Mouse (Mus musculus) lung, adult 2 months (tissue): Measurements from ENCODE around the gene Zbtb37. TPM values are rescaled to one million over a fixed set of nuclear protein-coding genes. Genes with fewer than 3 reads are reported as not detected.

ENCODE experiments used
- DNase-seq: peaks from one replicate; pipeline ENCODE4 v3.0.0; 2022
- H3K4me1 ChIP-seq: fragments of 200-500 bp; 2 replicates; pipeline ENCODE4 v1.6.1; 2011; ENCODE audit warnings: low read length; ENCODE audit not compliant: control insufficient read depth, insufficient read depth
- H3K4me3 ChIP-seq: fragments of 200-500 bp; replicated peaks from 2 replicates; pipeline ENCODE3; 2011; ENCODE audit warnings: low read depth, mild to moderate bottlenecking, control low read depth, low read length; ENCODE audit errors: extremely low read depth
- CTCF ChIP-seq: fragments of 200-500 bp; IDR thresholded peaks from 2 replicates; pipeline ENCODE4 v1.5.1; 2011; ENCODE audit warnings: mild to moderate bottlenecking, low read length, control low read depth; ENCODE audit not compliant: insufficient read depth
- POLR2A ChIP-seq: fragments of 200-500 bp; IDR thresholded peaks from 2 replicates; pipeline ENCODE4 v1.6.1; 2011; ENCODE audit warnings: low read depth, mild to moderate bottlenecking, control low read depth, low read length, borderline replicate concordance; ENCODE audit errors: extremely low read depth
- whole genome bisulfite sequencing: fragments of 180-500 bp; shearing (Covaris S2); methylation state at CpG from one replicate; pipeline ENCODE4 v1.1.7; 2018; 5-methylcytosine and 5-hydroxymethylcytosine counted together
- polyA plus RNA-seq: library from polyadenylated mRNA; depleted of rRNA; stranded (reverse); fragments of >200 nt; gene quantifications from 2 replicates; pipeline ENCODE4 v1.2.3, GENCODE M21; 2012

Zbtb37 gene
- polyA plus RNA-seq, 1 experiment, result 3.4 TPM

- Histone ChIP-seq H3K4me3 (no peak overlapping the region), H3K4me1 (peaks cover 10% of the 10 kb centered on the region)
- no peak for DNase-seq
- TF ChIP-seq POLR2A (no peak), CTCF (no peak)
Measured at GRCm38 (mm10) chr1:161040855-161041254, 6.2 kb upstream of the Zbtb37 start.

- DNase-seq, result no peak
- no peak for TF ChIP-seq CTCF
- TF ChIP-seq POLR2A, result no peak
- Histone ChIP-seq H3K4me1 (peaks cover 13% of the 10 kb centered on the region), H3K4me3 (no peak overlapping the region)
- 53% methylated on average over 1 of the region's 1 CpGs for WGBS
Measured at GRCm38 (mm10) chr1:161040426-161040770, 5.7 kb upstream of the Zbtb37 start.

GRCm38 (mm10) chr1:161039741-161040425, 5.2 kb upstream of the Zbtb37 start:
- TF ChIP-seq POLR2A (no peak), CTCF (no peak)
- no peak for DNase-seq
- WGBS, result 50% methylated on average over 3 of the region's 3 CpGs
- Histone ChIP-seq H3K4me1 (peaks cover 13% of the 10 kb centered on the region), H3K4me3 (no peak overlapping the region)

- TF ChIP-seq POLR2A (no peak), CTCF (no peak)
- H3K4me1 ChIP-seq, result peaks cover 13% of the 10 kb centered on the region
- no peak for DNase-seq
- WGBS, result 47% methylated on average over 3 of the region's 3 CpGs
- no peak overlapping the region for H3K4me3 ChIP-seq
Measured at GRCm38 (mm10) chr1:161038968-161039721, 4.5 kb upstream of the Zbtb37 start.

- TF ChIP-seq POLR2A (no peak), CTCF (no peak)
- 41% methylated on average over 3 of the region's 3 CpGs for WGBS
- DNase-seq, result no peak
- Histone ChIP-seq H3K4me3 (no peak overlapping the region), H3K4me1 (peaks cover 13% of the 10 kb centered on the region)
Measured at GRCm38 (mm10) chr1:161038004-161038403, 3.4 kb upstream of the Zbtb37 start.

GRCm38 (mm10) chr1:161037599-161037998, 3.0 kb upstream of the Zbtb37 start:
- WGBS, result 24% methylated on average over 3 of the region's 3 CpGs
- Histone ChIP-seq H3K4me3 (no peak overlapping the region), H3K4me1 (peaks cover 13% of the 10 kb centered on the region)
- DNase-seq, result no peak
- TF ChIP-seq CTCF (no peak), POLR2A (no peak)

- 4% methylated on average over 1 of the region's 1 CpGs for WGBS
- TF ChIP-seq POLR2A (no peak), CTCF (no peak)
- H3K4me3 ChIP-seq, result no peak overlapping the region
- no peak for DNase-seq
- peaks cover 13% of the 10 kb centered on the region for H3K4me1 ChIP-seq
Measured at GRCm38 (mm10) chr1:161037026-161037425, 2.4 kb upstream of the Zbtb37 start.

GRCm38 (mm10) chr1:161036411-161036841, 1.8 kb upstream of the Zbtb37 start:
- no peak for TF ChIP-seq CTCF
- no peak for TF ChIP-seq POLR2A
- Histone ChIP-seq H3K4me3 (peak overlapping the region; percentile 96), H3K4me1 (peaks cover 13% of the 10 kb centered on the region)
- DNase-seq, result peak; percentile 12
- 8% methylated on average over 5 of the region's 5 CpGs for WGBS

- DNase-seq, result no peak
- Histone ChIP-seq H3K4me3 (peak overlapping the region; percentile 96), H3K4me1 (peaks cover 13% of the 10 kb centered on the region)
- WGBS, result 7% methylated on average over 6 of the region's 6 CpGs
- TF ChIP-seq POLR2A, result no peak
- no peak for TF ChIP-seq CTCF
Measured at GRCm38 (mm10) chr1:161035786-161036404, 1.2 kb upstream of the Zbtb37 start.

GRCm38 (mm10) chr1:161035281-161035785, 684 bp upstream of the Zbtb37 start:
- Histone ChIP-seq H3K4me1 (peaks cover 13% of the 10 kb centered on the region), H3K4me3 (peak overlapping the region; percentile 96)
- under 1% methylated on average over 14 of the region's 14 CpGs for WGBS
- TF ChIP-seq CTCF (no peak), POLR2A (no peak; the same call in 1 of the 2 replicates)
- no peak for DNase-seq
